Comparison of ENCODE assay signal across 11 mouse cellular contexts in genomic region chr7:120882674-120883073, GRCm38 (mm10).
"Had no signal": no experiment of that assay in that cellular context is flagged by ENCODE, and none has a peak within 500 bp of the region (broad histone marks: within the 10 kb centered on the region; RNA-seq: fewer than 3 reads in every experiment).

No protein-coding gene starts in this region.

- H3K4me1 ChIP-seq: lung, embryonic 15.5 days; midbrain, embryonic 15.5 days; stomach, embryonic 15.5 days had no signal

- H3K27me3 ChIP-seq: lung, embryonic 15.5 days; megakaryocyte, embryonic 14.5 days; midbrain, embryonic 15.5 days; stomach, embryonic 15.5 days had no signal

- H3K4me3 ChIP-seq: lung, embryonic 15.5 days; megakaryocyte, embryonic 14.5 days; midbrain, embryonic 15.5 days; stomach, embryonic 15.5 days had no signal

- ATAC-seq: midbrain, embryonic 15.5 days had no signal

- DNase-seq: kidney, adult 9 months; left cerebral cortex, postnatal 4 days; lung, postnatal 14 days; right cerebral cortex, postnatal 14 days; thymus, adult 2 months; thymus, postnatal 25 days had no signal

- H3K9ac ChIP-seq: lung, embryonic 15.5 days; midbrain, embryonic 15.5 days; stomach, embryonic 15.5 days had no signal

- H3K9me3 ChIP-seq: lung, embryonic 15.5 days; megakaryocyte, embryonic 14.5 days; midbrain, embryonic 15.5 days; stomach, embryonic 15.5 days had no signal

- H3K4me2 ChIP-seq: lung, embryonic 15.5 days; midbrain, embryonic 11.5 days; midbrain, embryonic 15.5 days; stomach, embryonic 15.5 days had no signal

- H3K27ac ChIP-seq: lung, embryonic 15.5 days; midbrain, embryonic 15.5 days; stomach, embryonic 15.5 days had no signal
